Mouse (Mus musculus) spleen, postnatal 36 days (tissue): ENCODE data around the gene Atp5d.
A peak's percentile ranks its signal among the peaks of the same experiment; 100 is the strongest.

ENCODE experiments used
- DNase-seq, 2 experiments: peaks; one replicate each; pipeline ENCODE4 v3.0.0; 2022; ENCODE audit warnings: low spot score in 2 of 2, mixed read lengths in 1 of 2

The Atp5d gene

DNA sequence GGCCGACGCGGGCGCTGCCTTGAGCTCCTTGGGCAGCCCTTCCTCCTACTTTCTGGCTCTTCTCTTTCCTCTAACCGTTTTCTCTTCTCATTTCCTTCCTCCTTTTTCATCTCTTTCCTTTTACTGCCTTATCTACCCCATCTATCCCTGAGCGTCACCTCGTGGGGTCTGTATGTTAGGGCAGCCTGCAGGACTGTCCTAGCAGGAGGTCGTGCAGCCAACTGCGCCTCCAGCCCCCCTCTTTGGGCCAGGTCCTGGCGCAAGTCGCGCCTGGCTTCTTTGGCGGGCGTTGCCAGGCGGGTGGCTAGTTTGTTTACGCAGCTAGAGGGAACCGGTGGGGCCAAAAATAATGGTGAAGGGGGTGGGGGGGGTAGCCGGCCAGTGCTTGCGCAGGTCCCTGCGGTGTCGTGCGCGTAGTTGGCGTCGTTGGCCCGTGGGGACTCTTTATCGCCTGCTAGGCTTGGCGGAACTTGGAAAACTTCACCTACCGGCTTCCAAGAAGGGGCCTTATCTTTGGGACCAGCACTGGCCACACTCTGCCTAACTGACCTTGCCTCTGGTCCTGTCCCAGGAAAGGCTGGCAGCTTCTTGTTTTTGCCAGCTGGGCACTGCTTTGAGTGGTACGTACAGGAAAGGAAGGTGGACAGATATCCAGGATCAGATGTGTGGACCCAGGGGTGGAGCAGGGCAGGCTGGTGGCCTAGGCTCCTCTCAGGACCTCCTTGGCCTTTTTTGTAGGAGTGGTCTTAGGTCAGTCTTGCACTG is 21.3 kb upstream of the Atp5d start:
- peak; percentile 32 to 48 for DNase-seq

- no peak for DNase-seq
Observed at GRCm38 (mm10) chr10:80117736-80118135, 20.7 kb upstream of the Atp5d start.

DNA sequence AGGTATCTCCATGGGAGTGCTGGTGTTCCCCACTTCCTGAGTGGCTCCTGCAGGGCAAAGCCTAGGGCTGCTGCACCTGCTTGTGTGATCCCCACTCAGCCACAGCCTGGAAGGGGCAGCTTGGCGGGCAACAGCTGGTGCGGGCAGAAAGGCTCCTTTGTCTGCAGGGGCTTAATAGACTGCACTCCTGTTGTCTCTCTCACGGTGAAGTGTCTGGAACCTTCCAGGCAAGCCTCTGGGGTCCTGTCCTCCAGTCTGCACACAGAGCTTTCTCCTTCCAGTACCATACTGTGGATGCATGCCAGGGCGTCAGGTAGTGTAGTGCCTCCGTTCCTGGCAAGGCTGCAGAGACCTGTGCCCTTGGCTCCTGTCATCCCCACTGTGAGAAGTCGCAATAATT is 19.9 kb upstream of the Atp5d start:
- no peak for DNase-seq

- no peak for DNase-seq
Observed at GRCm38 (mm10) chr10:80120146-80120545, 18.3 kb upstream of the Atp5d start.

GRCm38 (mm10) chr10:80121639-80122038 is 16.8 kb upstream of the Atp5d start:
- no peak for DNase-seq

GRCm38 (mm10) chr10:80123932-80124562 is 14.4 kb upstream of the Atp5d start:
- DNase-seq, result peak in 1 of 2 experiments; percentile 63

GRCm38 (mm10) chr10:80127920-80128319 is 10.5 kb upstream of the Atp5d start:
- DNase-seq, result no peak

- no peak for DNase-seq
Observed at GRCm38 (mm10) chr10:80129846-80130245, 8.6 kb upstream of the Atp5d start.

GRCm38 (mm10) chr10:80130403-80131031 is 7.9 kb upstream of the Atp5d start:
- no peak for DNase-seq

GRCm38 (mm10) chr10:80131316-80131951 is 7.0 kb upstream of the Atp5d start:
- no peak for DNase-seq

GRCm38 (mm10) chr10:80131952-80132350 is 6.5 kb upstream of the Atp5d start:
- no peak for DNase-seq

GRCm38 (mm10) chr10:80133226-80133849 is 5.1 kb upstream of the Atp5d start:
- no peak for DNase-seq

GRCm38 (mm10) chr10:80134421-80134820 is 4.0 kb upstream of the Atp5d start:
- no peak for DNase-seq

DNA sequence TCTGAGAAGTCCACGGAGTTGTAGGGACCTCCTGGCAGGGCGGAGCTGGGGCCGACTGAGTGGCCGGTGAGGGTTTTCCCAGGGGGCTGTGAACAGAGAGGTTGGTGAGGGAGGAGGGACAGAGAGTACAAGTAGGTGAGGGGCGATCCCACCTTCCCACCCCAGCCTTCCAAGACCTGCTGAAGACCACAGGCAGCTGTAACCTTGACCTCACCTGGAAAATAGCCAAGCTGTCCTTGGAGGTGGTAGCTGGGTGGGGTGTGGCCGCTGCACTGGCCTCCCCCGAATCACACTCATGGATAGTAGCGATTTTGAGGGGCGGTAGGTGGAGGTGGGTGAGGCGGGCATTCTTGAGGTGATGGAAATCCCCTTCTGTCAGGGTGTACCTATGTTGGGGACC is 3.3 kb upstream of the Atp5d start:
- no peak for DNase-seq

- DNase-seq, result no peak
Observed at GRCm38 (mm10) chr10:80135641-80136040, 2.8 kb upstream of the Atp5d start.

DNA sequence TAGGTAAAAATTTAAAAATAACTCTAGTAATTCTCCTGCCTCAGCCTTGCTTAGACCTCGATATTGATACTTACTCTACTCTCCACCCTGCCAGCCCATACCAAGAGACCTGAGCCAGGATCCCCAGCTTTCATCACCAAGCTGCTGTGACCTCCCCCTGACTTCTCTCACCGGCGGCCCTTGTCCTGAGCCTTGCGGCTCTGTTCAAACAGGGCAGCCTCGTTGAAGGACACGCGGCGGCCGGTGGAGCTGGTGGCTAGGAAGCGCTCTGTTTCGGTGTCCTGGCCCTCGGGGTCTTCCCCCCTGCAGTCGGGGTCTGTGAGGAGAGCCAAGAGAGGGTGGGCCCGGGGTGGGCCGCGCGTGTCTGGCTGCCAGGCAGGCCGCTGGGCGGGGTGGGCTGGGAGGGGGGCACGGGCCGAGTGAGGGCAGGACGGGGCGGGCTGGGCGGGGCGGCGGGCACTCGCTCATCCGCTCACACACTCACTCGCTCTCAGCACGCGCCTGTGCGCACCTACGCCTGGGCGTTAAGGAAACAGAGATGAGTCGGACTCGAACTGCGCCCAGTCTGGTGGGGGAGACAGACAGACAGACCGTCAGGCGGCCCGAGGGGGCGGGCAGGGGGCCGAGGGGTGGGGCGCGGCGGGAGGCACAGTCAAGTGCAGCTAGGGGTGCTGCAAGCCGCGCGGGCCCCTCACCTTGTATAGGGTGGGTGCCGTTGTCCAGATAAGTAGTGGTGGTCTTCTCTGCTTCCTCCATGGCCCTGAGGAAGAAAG is 2.1 kb upstream of the Atp5d start:
- no peak for DNase-seq

GRCm38 (mm10) chr10:80136952-80137625 is 1.3 kb upstream of the Atp5d start:
- DNase-seq, result no peak

- no peak for DNase-seq
Observed at GRCm38 (mm10) chr10:80137626-80138552, 543 bp upstream of the Atp5d start.

GRCm38 (mm10) chr10:80139439-80139775 is 975 bp downstream of the Atp5d start:
- DNase-seq, result peak in 1 of 2 experiments; percentile 36
